Mouse (Mus musculus) intestine, embryonic 16.5 days (tissue): ENCODE data around the gene Notch3. TPM values are rescaled to one million over a fixed set of nuclear protein-coding genes. Genes with fewer than 3 reads are reported as not detected.
A peak's percentile ranks its signal among the peaks of the same experiment; 100 is the strongest.

Source experiments
- ATAC-seq: fragments of 200-750 bp; cut with Nextera tagmentation; 2 replicates; pipeline ENCODE4 v1.8.0; 2017; ENCODE audit warnings: moderate TSS enrichment, moderate library complexity
- H3K27ac ChIP-seq: fragments of 300-500 bp; sonication (generic); 2 replicates; pipeline ENCODE4 v1.5.1; 2014; ENCODE audit warnings: mild to moderate bottlenecking, low read length
- H3K27me3 ChIP-seq: fragments of 300-500 bp; sonication (generic); replicated peaks from 2 replicates; pipeline ENCODE4 v1.6.1; 2014; ENCODE audit warnings: low read length, control low read depth, mixed read lengths; ENCODE audit not compliant: control insufficient read depth, insufficient read depth
- H3K36me3 ChIP-seq: fragments of 300-500 bp; sonication (generic); 2 replicates; pipeline ENCODE4 v1.6.1; 2014; ENCODE audit warnings: low read length, control low read depth; ENCODE audit not compliant: control insufficient read depth, insufficient read depth
- H3K4me1 ChIP-seq: fragments of 300-500 bp; sonication (generic); 2 replicates; pipeline ENCODE4 v1.6.1; 2014; ENCODE audit warnings: low read length, control low read depth, mixed read lengths; ENCODE audit not compliant: control insufficient read depth, insufficient read depth
- H3K4me2 ChIP-seq: fragments of 300-500 bp; sonication (generic); 2 replicates; pipeline ENCODE4 v1.6.1; 2014; ENCODE audit warnings: low read depth, low read length, control low read depth
- H3K4me3 ChIP-seq: fragments of 300-500 bp; sonication (generic); 2 replicates; pipeline ENCODE4 v1.5.1; 2014; ENCODE audit warnings: mild to moderate bottlenecking, low read length
- H3K9ac ChIP-seq: fragments of 300-500 bp; sonication (generic); 2 replicates; pipeline ENCODE4 v1.6.1; 2014; ENCODE audit warnings: low read depth, low read length
- H3K9me3 ChIP-seq: fragments of 300-500 bp; sonication (generic); 2 replicates; pipeline ENCODE4 v1.6.1; 2016; ENCODE audit warnings: low read length, control low read depth; ENCODE audit not compliant: control insufficient read depth
- WGBS: fragments of 180-500 bp; shearing (Covaris S2); extraction: QIAGEN DNeasy Blood & Tissue Kit; methylation state at CpG from one replicate; pipeline ENCODE4 v1.1.7; 2014; 5-methylcytosine and 5-hydroxymethylcytosine counted together
- polyA plus RNA-seq: library from polyadenylated mRNA; unstranded; fragments of >200 nt; fragmentation: Nextera tagmentation; extraction: Ambion mirVana; gene quantifications from 2 replicates; pipeline ENCODE4 v1.2.1, GENCODE M21; 2015

The Notch3 gene
- polyA plus RNA-seq, 1 experiment from 2014 or later = 5.1 TPM

- no peak overlapping the region for H3K27ac ChIP-seq
- no peak overlapping the region for H3K9ac ChIP-seq
- 59% methylated on average over 7 of the region's 7 CpGs for WGBS
These were observed 6.5 kb upstream of the Notch3 start for GRCm38 (mm10) chr17:32173166-32173565.

GRCm38 (mm10) chr17:32172485-32172884, 5.8 kb upstream of the Notch3 start:
- Histone ChIP-seq H3K4me2 (no peak overlapping the region), H3K9ac (no peak overlapping the region), H3K27me3 (no peaks in the 10 kb centered on the region), H3K4me3 (no peak overlapping the region), H3K4me1 (peaks cover 3% of the 10 kb centered on the region; the same call in 1 of the 2 replicates), H3K27ac (peak overlapping the region; percentile 39; the same call in 1 of the 2 replicates), H3K36me3 (no peaks in the 10 kb centered on the region), H3K9me3 (no peaks in the 10 kb centered on the region)
- 69% methylated on average over 2 of the region's 2 CpGs for WGBS
- ATAC-seq = no peak

More at GRCm38 (mm10) chr17:32173166-32173565, 6.5 kb upstream of the Notch3 start:
- H3K27me3 ChIP-seq = no peaks in the 10 kb centered on the region
- no peaks in the 10 kb centered on the region for H3K9me3 ChIP-seq
- no peaks in the 10 kb centered on the region for H3K36me3 ChIP-seq
- H3K4me3 ChIP-seq = no peak overlapping the region
- no peak overlapping the region for H3K4me2 ChIP-seq
- peaks cover 3% of the 10 kb centered on the region; the same call in 1 of the 2 replicates for H3K4me1 ChIP-seq
- no peak for ATAC-seq

GRCm38 (mm10) chr17:32169518-32170225, 3.0 kb upstream of the Notch3 start:
- H3K27me3 ChIP-seq = no peaks in the 10 kb centered on the region
- no peaks in the 10 kb centered on the region for H3K9me3 ChIP-seq
- peaks cover 19% of the 10 kb centered on the region for H3K4me1 ChIP-seq
- H3K4me3 ChIP-seq = no peak overlapping the region
- WGBS = 58% methylated on average over 4 of the region's 4 CpGs
- peak; percentile 70 for ATAC-seq
- no peaks in the 10 kb centered on the region for H3K36me3 ChIP-seq
- H3K4me2 ChIP-seq = no peak overlapping the region
- H3K27ac ChIP-seq = peak overlapping the region; percentile 68; the same call in 1 of the 2 replicates
- no peak overlapping the region for H3K9ac ChIP-seq

GRCm38 (mm10) chr17:32165803-32166595, 653 bp downstream of the Notch3 start:
- Histone ChIP-seq H3K4me1 (peaks cover 40% of the 10 kb centered on the region), H3K9me3 (no peaks in the 10 kb centered on the region), H3K27me3 (no peaks in the 10 kb centered on the region), H3K4me3 (peak overlapping the region; percentile 73), H3K27ac (peak overlapping the region; percentile 78), H3K36me3 (no peaks in the 10 kb centered on the region), H3K9ac (peak overlapping the region; percentile 78), H3K4me2 (peak overlapping the region; percentile 97)
- ATAC-seq = peak; percentile 10
- under 1% methylated on average over 39 of the region's 43 CpGs for WGBS

- H3K27me3 ChIP-seq = no peaks in the 10 kb centered on the region
- peak overlapping the region; percentile 97 for H3K4me2 ChIP-seq
- no peaks in the 10 kb centered on the region for H3K9me3 ChIP-seq
- no peaks in the 10 kb centered on the region for H3K36me3 ChIP-seq
- peak; percentile 10; the same call in 1 of the 2 replicates for ATAC-seq
- peak overlapping the region; percentile 73 for H3K4me3 ChIP-seq
- peak overlapping the region; percentile 78 for H3K27ac ChIP-seq
- H3K4me1 ChIP-seq = peaks cover 40% of the 10 kb centered on the region
- WGBS = 4% methylated on average over 9 of the region's 9 CpGs
- peak overlapping the region; percentile 78 for H3K9ac ChIP-seq
These were observed 1.3 kb downstream of the Notch3 start for GRCm38 (mm10) chr17:32165266-32165802.

- Histone ChIP-seq H3K36me3 (no peaks in the 10 kb centered on the region), H3K9ac (no peak overlapping the region), H3K4me1 (peaks cover 40% of the 10 kb centered on the region), H3K4me3 (no peak overlapping the region), H3K9me3 (no peaks in the 10 kb centered on the region), H3K4me2 (0 out of 2 replicates have a peak overlapping the region, but pooled peaks have one; percentile 0), H3K27ac (no peak overlapping the region; the same call in 1 of the 2 replicates), H3K27me3 (no peaks in the 10 kb centered on the region)
- ATAC-seq = no peak
These were observed 1.9 kb downstream of the Notch3 start for GRCm38 (mm10) chr17:32164780-32165179.

- no peak overlapping the region for H3K27ac ChIP-seq
- H3K27me3 ChIP-seq = no peaks in the 10 kb centered on the region
- H3K36me3 ChIP-seq = no peaks in the 10 kb centered on the region
- ATAC-seq = no peak
- 50% methylated on average over 6 of the region's 6 CpGs for WGBS
- no peak overlapping the region for H3K4me3 ChIP-seq
- 0 out of 2 replicates have a peak overlapping the region, but pooled peaks have one; percentile 0 for H3K4me2 ChIP-seq
- H3K9me3 ChIP-seq = no peaks in the 10 kb centered on the region
- no peak overlapping the region for H3K9ac ChIP-seq
- peaks cover 37% of the 10 kb centered on the region for H3K4me1 ChIP-seq
These were observed 2.6 kb downstream of the Notch3 start for GRCm38 (mm10) chr17:32163910-32164650.

- 0 out of 2 replicates have a peak, but pooled peaks cover 5% of the 10 kb centered on the region for H3K36me3 ChIP-seq
- peak overlapping the region; percentile 66 for H3K9ac ChIP-seq
- H3K9me3 ChIP-seq = no peaks in the 10 kb centered on the region
- peaks cover 37% of the 10 kb centered on the region for H3K4me1 ChIP-seq
- H3K4me2 ChIP-seq = peak overlapping the region; percentile 87
- peak; percentile 78 for ATAC-seq
- H3K27ac ChIP-seq = peak overlapping the region; percentile 61; the same call in 1 of the 2 replicates
- peak overlapping the region; percentile 52 for H3K4me3 ChIP-seq
- H3K27me3 ChIP-seq = no peaks in the 10 kb centered on the region
- WGBS = 1% methylated on average over 58 of the region's 58 CpGs
These were observed 4.4 kb downstream of the Notch3 start for GRCm38 (mm10) chr17:32162112-32162850.
